Mouse (Mus musculus): ENCODE data around the gene Defa36. TPM values are rescaled to one million over a fixed set of nuclear protein-coding genes. Genes with fewer than 3 reads are reported as not detected.
"Not testable (repeated sequence)": the region's sequence is repeated elsewhere in the genome, so short reads cannot be mapped to it uniquely, and the experiment has no call there.

Gene Defa36
- not detected in 3 replicates for total RNA-seq (2017)

- ATAC-seq (replicated peaks; ENCODE audit: insufficient number of reproducible peaks, low FRiP score, low TSS enrichment, poor library complexity, severe bottlenecking): not testable (repeated sequence)
Measured at GRCm38 (mm10) chr8:21427111-21427510, at the start of gene Defa36. TSS of gene Defa36 (plus strand) at chr8:21427411.

- not testable (repeated sequence) for ATAC-seq (replicated peaks; ENCODE audit: insufficient number of reproducible peaks, low FRiP score, low TSS enrichment, poor library complexity, severe bottlenecking)
Measured at GRCm38 (mm10) chr8:21378215-21378614, 49.0 kb upstream of the Defa36 start, which contains the start of gene Defa2. TSS of gene Defa2 (plus strand) at chr8:21378515.

GRCm38 (mm10) chr8:21391511-21391910 lies 35.7 kb upstream of the Defa36 start, which contains the start of gene Defa33:
TSS of gene Defa33 (plus strand) at chr8:21391811.
- ATAC-seq (replicated peaks; ENCODE audit: insufficient number of reproducible peaks, low FRiP score, low TSS enrichment, poor library complexity, severe bottlenecking): not testable (repeated sequence)

GRCm38 (mm10) chr8:21456460-21456859 lies 29.2 kb downstream of the Defa36 start, which contains the start of gene Gm7849:
TSS of gene Gm7849 (minus strand) at chr8:21456560.
- ATAC-seq (replicated peaks; ENCODE audit: insufficient number of reproducible peaks, low FRiP score, low TSS enrichment, poor library complexity, severe bottlenecking): not testable (repeated sequence)

Other genes with a start within 250 kb of the Defa36 start
- not detected in 3 replicates for gene Defa31, start 235.8 kb upstream of the Defa36 start, total RNA-seq (2017)
- gene Gm15293, start 225.8 kb upstream of the Defa36 start, total RNA-seq (2017): not detected in 3 replicates
- gene Gm15292, start 177.7 kb upstream of the Defa36 start, total RNA-seq (2017): not detected in 3 replicates
- gene Defa27, start 111.9 kb upstream of the Defa36 start, total RNA-seq (2017): not detected in 3 replicates
- gene Defa29, start 100.4 kb upstream of the Defa36 start, total RNA-seq (2017): not detected in 3 replicates
- not detected in 3 replicates for gene Defa2, start 48.9 kb upstream of the Defa36 start, total RNA-seq (2017)
- not detected in 3 replicates for gene Defa33, start 35.6 kb upstream of the Defa36 start, total RNA-seq (2017)
- gene Gm7849, start 29.1 kb downstream of the Defa36 start, total RNA-seq (2017): not detected in 3 replicates
- not detected in 3 replicates for gene Defa20, start 81.8 kb downstream of the Defa36 start, total RNA-seq (2017)
- gene Defa32, start 101.6 kb downstream of the Defa36 start, total RNA-seq (2017): not detected in 3 replicates
- not detected in 3 replicates for gene Defa37, start 138.0 kb downstream of the Defa36 start, total RNA-seq (2017)
- not detected in 3 replicates for gene Defa28, start 155.6 kb downstream of the Defa36 start, total RNA-seq (2017)
- not detected in 3 replicates for gene Gm7861, start 167.1 kb downstream of the Defa36 start, total RNA-seq (2017)
- not detected in 3 replicates for gene Defa26, start 190.8 kb downstream of the Defa36 start, total RNA-seq (2017)
- gene Defa17, start 228.4 kb downstream of the Defa36 start, total RNA-seq (2017): not detected in 3 replicates
- not detected in 3 replicates for gene Defa34, start 238.4 kb downstream of the Defa36 start, total RNA-seq (2017)